Mouse (Mus musculus): ENCODE measurements around the gene Apopt1. TPM values are rescaled to one million over a fixed set of nuclear protein-coding genes. Genes with fewer than 3 reads are reported as not detected.

Apopt1 gene
- polyA plus RNA-seq, 1 experiment from 2014 or later, result 53.0 TPM

DNA sequence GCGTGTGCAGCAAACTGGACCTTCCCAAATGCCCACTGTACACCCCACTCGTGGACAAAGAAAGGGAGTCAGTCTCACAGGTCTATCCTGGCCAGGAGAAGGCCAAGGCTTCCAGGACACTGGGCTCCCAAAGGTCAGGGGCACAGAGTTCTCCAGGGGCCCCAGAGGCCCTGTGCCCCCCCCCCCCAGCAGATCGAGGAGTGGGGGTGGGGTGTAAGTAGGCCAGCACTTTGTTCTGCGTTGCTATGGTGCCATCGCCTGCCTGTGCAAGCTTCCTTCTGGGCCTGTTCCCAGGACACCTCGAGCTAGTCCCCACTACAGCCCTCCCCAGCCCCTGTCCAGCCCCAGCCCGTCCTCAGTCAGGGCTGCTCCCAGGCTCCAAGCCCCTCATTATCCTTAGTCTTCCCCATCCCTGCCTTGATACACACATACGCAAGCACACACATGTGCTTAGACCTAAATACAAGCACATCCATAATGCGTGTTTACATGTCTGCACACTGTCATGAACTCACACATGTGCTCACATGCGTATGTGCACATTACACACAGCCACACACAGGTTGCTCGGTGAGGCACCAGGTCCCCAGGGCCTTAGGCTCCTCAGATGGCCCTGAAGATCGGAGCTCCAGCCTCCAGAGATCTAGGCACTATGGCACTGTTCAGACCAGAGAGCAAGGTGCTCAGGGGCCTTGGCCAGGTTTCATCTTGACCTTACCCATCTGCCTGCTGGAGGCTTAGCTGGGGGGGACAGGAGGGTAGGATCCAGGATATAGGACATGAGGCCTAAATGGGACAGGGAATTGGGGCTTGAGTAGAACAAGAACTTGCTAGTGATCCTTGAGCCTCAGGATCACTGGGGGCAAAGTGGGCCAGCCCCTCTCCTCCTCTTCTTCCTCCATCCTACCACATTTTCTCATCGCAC lies 17.9 kb upstream of the Apopt1 start:
- Histone ChIP-seq H3K4me2 (replicated peaks) (no peak overlapping the region), H3K27ac (peak overlapping the region; percentile 72; the same call in 1 of the 2 replicates), H3K9ac (no peak overlapping the region), H3K4me1 (peaks cover 47% of the 10 kb centered on the region), H3K9me3 (no peaks in the 10 kb centered on the region), H3K4me3 (no peak overlapping the region), H3K36me3 (no peaks in the 10 kb centered on the region), H3K27me3 (no peaks in the 10 kb centered on the region)
- 51% methylated on average over 13 of the region's 13 CpGs for WGBS
- ATAC-seq (ENCODE audit: insufficient number of reproducible peaks, insufficient read depth, low FRiP score, low TSS enrichment), result no peak

GRCm38 (mm10) chr12:111696239-111696638 lies 16.8 kb upstream of the Apopt1 start:
- H3K4me1 ChIP-seq, result peaks cover 46% of the 10 kb centered on the region
- no peaks in the 10 kb centered on the region for H3K36me3 ChIP-seq
- H3K27ac ChIP-seq, result no peak overlapping the region

DNA sequence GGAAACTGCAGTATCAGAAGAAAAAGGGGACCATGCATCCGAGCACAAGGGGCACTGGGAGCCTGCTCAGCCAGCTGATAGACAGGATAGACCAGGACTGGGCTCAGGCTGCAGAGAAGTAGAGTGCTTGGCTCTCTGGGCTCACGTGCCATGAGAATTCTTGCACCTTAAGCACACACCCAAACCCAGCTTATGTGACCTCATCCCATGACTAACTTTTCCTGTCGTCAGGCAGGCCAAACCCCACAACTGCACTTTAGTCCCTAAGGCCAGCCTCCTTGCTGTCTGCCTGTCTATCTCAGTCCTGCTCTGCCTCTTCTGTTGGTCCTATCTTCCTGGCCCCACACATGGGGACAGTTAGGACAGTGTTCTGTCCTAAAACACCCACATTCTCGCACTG lies 15.4 kb upstream of the Apopt1 start:
- Histone ChIP-seq H3K27me3 (no peaks in the 10 kb centered on the region), H3K4me1 (peaks cover 35% of the 10 kb centered on the region), H3K27ac (no peak overlapping the region), H3K9me3 (no peaks in the 10 kb centered on the region), H3K36me3 (no peaks in the 10 kb centered on the region), H3K4me3 (no peak overlapping the region), H3K4me2 (replicated peaks) (no peak overlapping the region), H3K9ac (no peak overlapping the region)
- no peak for ATAC-seq (ENCODE audit: insufficient number of reproducible peaks, insufficient read depth, low FRiP score, low TSS enrichment)
- WGBS, result 54% methylated on average over 4 of the region's 4 CpGs

More at GRCm38 (mm10) chr12:111696239-111696638, 16.8 kb upstream of the Apopt1 start:
- Histone ChIP-seq H3K9ac (no peak overlapping the region), H3K4me2 (replicated peaks) (no peak overlapping the region), H3K4me3 (no peak overlapping the region), H3K27me3 (no peaks in the 10 kb centered on the region), H3K9me3 (no peaks in the 10 kb centered on the region)
- ATAC-seq (ENCODE audit: insufficient number of reproducible peaks, insufficient read depth, low FRiP score, low TSS enrichment), result no peak
- 28% methylated on average over 6 of the region's 6 CpGs for WGBS

DNA sequence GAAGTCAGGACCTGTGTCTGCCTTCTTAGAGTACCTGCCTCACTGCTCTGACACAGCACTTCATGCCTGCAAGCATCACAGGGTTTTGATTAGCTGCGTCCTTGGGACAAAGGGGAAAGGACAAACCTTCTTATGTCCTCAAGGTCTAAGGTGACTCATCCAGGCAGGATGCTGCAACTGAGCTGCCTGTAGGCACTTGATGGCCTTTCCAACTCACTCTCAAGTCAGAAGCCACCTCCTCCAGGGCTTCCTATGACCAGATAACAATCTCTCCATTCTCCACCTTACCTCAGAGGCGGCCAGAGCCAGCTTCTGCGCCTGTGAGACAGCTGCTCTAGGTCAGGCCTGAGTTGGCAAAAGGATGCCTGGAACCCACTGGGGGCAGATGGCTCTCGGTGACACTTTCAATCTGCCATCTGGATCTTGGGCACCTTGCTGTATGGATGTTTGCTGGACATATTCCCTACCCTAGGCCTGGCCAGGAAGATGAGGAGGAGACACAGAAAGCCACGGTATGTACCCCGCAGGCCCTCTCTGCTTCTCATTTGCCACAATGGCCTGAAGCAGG lies 14.6 kb upstream of the Apopt1 start:
- peaks cover 28% of the 10 kb centered on the region for H3K4me1 ChIP-seq
- H3K27ac ChIP-seq, result no peak overlapping the region
- H3K4me3 ChIP-seq, result no peak overlapping the region
- WGBS, result 71% methylated on average over 6 of the region's 6 CpGs
- H3K9ac ChIP-seq, result no peak overlapping the region
- no peak for ATAC-seq (ENCODE audit: insufficient number of reproducible peaks, insufficient read depth, low FRiP score, low TSS enrichment)
- H3K4me2 ChIP-seq (replicated peaks), result no peak overlapping the region
- no peaks in the 10 kb centered on the region for H3K27me3 ChIP-seq
- H3K36me3 ChIP-seq, result no peaks in the 10 kb centered on the region
- H3K9me3 ChIP-seq, result no peaks in the 10 kb centered on the region

- Histone ChIP-seq H3K27ac (no peak overlapping the region), H3K9me3 (no peaks in the 10 kb centered on the region), H3K36me3 (no peaks in the 10 kb centered on the region), H3K4me1 (peaks cover 20% of the 10 kb centered on the region), H3K4me3 (no peak overlapping the region), H3K4me2 (replicated peaks) (no peak overlapping the region), H3K27me3 (no peaks in the 10 kb centered on the region), H3K9ac (peak overlapping the region; percentile 20; the same call in 1 of the 2 replicates)
- ATAC-seq (ENCODE audit: insufficient number of reproducible peaks, insufficient read depth, low FRiP score, low TSS enrichment), result no peak
- WGBS, result 78% methylated on average over 4 of the region's 4 CpGs
These were observed 13.5 kb upstream of the Apopt1 start for GRCm38 (mm10) chr12:111699542-111699941.

- 55% methylated on average over 9 of the region's 9 CpGs for WGBS
- Histone ChIP-seq H3K27ac (no peak overlapping the region), H3K4me2 (replicated peaks) (no peak overlapping the region), H3K4me3 (no peak overlapping the region), H3K9ac (no peak overlapping the region), H3K27me3 (no peaks in the 10 kb centered on the region), H3K9me3 (no peaks in the 10 kb centered on the region), H3K36me3 (no peaks in the 10 kb centered on the region), H3K4me1 (peaks cover 17% of the 10 kb centered on the region)
- ATAC-seq (ENCODE audit: insufficient number of reproducible peaks, insufficient read depth, low FRiP score, low TSS enrichment), result no peak
These were observed 12.1 kb upstream of the Apopt1 start for GRCm38 (mm10) chr12:111700920-111701458.

- Histone ChIP-seq H3K4me1 (peaks cover 15% of the 10 kb centered on the region), H3K27ac (no peak overlapping the region), H3K36me3 (peaks cover 8% of the 10 kb centered on the region; the same call in 1 of the 2 replicates), H3K9me3 (no peaks in the 10 kb centered on the region), H3K4me2 (replicated peaks) (no peak overlapping the region), H3K9ac (no peak overlapping the region), H3K27me3 (no peaks in the 10 kb centered on the region), H3K4me3 (no peak overlapping the region)
- ATAC-seq (ENCODE audit: insufficient number of reproducible peaks, insufficient read depth, low FRiP score, low TSS enrichment), result no peak
- 76% methylated on average over 3 of the region's 3 CpGs for WGBS
These were observed 9.8 kb upstream of the Apopt1 start for GRCm38 (mm10) chr12:111703301-111703700.

DNA sequence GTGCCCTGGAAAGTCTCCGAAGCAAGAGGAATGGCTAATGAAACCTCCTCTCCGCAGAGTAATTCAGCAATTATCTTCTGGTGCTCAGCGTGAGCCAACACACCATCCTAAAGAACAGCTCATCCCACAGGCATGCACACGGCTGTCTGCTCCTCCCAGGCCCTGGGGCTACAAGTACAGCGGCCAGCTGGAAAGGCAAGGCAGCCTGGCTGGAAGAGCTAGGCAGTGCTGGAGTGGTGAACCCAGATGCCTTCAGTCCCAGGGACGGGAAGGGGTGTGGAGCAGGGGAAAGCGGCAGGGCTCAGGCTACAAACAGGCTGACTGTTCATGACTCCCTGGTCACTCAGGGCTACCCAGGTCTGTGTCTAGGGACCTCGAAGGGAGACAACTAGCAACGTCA lies 8.5 kb upstream of the Apopt1 start:
- H3K36me3 ChIP-seq, result peaks cover 20% of the 10 kb centered on the region
- 32% methylated on average over 9 of the region's 9 CpGs for WGBS
- peak overlapping the region; percentile 20; the same call in 1 of the 2 replicates for H3K9ac ChIP-seq
- no peaks in the 10 kb centered on the region for H3K27me3 ChIP-seq
- no peak overlapping the region; the same call in 1 of the 2 replicates for H3K27ac ChIP-seq
- no peak overlapping the region for H3K4me3 ChIP-seq
- H3K4me1 ChIP-seq, result peaks cover 15% of the 10 kb centered on the region
- no peak overlapping the region for H3K4me2 ChIP-seq (replicated peaks)
- no peaks in the 10 kb centered on the region for H3K9me3 ChIP-seq
- ATAC-seq (ENCODE audit: insufficient number of reproducible peaks, insufficient read depth, low FRiP score, low TSS enrichment), result no peak; the same call in 1 of the 2 replicates

DNA sequence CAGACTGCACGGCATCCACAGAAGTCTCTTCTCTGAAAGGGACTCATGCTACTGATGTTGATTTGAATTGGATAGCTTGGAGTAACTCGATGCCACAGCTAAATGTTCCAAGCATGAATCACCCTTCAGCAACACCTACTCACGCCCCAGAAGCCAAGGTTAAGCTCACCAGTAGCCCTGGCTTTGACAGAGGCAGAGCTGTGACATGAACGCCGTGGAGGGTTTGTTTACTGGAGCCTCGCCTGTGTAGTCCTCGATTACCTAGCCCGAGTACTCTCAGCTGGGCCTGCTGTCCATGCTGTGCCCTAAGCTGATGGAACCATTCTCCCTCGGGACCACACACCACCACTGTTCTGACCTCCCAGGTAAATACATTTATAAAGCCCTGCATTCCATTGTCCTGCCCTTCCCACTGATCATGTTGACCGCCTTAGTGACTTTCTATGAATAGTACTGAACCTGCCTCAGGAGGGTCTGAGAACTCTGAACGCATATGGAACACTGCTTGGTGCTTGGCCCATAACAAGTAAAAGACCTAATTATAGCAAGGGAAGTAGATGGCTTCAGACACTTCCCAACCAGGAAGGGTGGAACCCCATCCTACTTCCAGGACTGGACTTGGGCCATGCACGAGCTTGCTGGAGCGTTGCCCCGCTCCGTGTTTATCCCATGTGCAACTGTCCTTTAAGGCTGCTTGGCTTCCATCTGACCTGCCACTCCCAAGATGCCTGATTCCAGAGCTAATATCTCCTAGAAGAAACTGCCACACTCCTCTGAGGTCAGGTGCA lies 7.7 kb upstream of the Apopt1 start:
- Histone ChIP-seq H3K27me3 (no peaks in the 10 kb centered on the region), H3K9ac (peak overlapping the region; percentile 20; the same call in 1 of the 2 replicates), H3K4me2 (replicated peaks) (no peak overlapping the region), H3K4me3 (no peak overlapping the region), H3K4me1 (peaks cover 15% of the 10 kb centered on the region), H3K9me3 (no peaks in the 10 kb centered on the region), H3K36me3 (peaks cover 28% of the 10 kb centered on the region), H3K27ac (no peak overlapping the region; the same call in 1 of the 2 replicates)
- ATAC-seq (ENCODE audit: insufficient number of reproducible peaks, insufficient read depth, low FRiP score, low TSS enrichment), result no peak
- WGBS, result 69% methylated on average over 15 of the region's 15 CpGs

- H3K4me3 ChIP-seq, result no peak overlapping the region
- peaks cover 36% of the 10 kb centered on the region for H3K36me3 ChIP-seq
- ATAC-seq (ENCODE audit: insufficient number of reproducible peaks, insufficient read depth, low FRiP score, low TSS enrichment), result no peak
- H3K27ac ChIP-seq, result no peak overlapping the region
- H3K4me1 ChIP-seq, result peaks cover 24% of the 10 kb centered on the region
- H3K4me2 ChIP-seq (replicated peaks), result no peak overlapping the region
- no peak overlapping the region for H3K9ac ChIP-seq
- no peaks in the 10 kb centered on the region for H3K27me3 ChIP-seq
- no peaks in the 10 kb centered on the region for H3K9me3 ChIP-seq
- 88% methylated on average over 4 of the region's 4 CpGs for WGBS
These were observed 4.9 kb upstream of the Apopt1 start for GRCm38 (mm10) chr12:111708181-111708580.

DNA sequence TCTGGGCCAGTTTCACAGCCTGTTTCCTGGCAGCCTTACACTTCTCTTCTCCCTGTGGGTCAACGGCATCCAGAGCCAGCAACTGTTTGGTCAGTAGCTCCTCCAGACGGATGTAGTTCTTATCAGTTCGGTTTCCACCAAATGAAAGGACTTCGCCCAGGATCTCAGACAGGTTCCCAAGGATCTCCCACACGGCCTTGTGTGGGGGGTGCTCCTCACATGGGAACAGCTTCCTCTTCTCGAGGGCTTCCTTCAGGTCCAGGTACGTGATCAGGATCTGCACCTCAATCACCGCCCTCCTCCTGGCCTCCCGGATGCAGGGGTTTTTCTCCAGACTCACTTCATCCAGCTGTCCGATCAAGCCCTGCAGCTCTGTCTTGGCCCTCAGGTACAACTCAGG lies 3.0 kb upstream of the Apopt1 start:
- WGBS, result 92% methylated on average over 10 of the region's 10 CpGs

More for the DNA sequence above, 3.0 kb upstream of the Apopt1 start:
- H3K9ac ChIP-seq, result no peak overlapping the region
- no peak overlapping the region for H3K4me3 ChIP-seq
- no peak overlapping the region for H3K4me2 ChIP-seq (replicated peaks)
- H3K4me1 ChIP-seq, result peaks cover 23% of the 10 kb centered on the region
- ATAC-seq (ENCODE audit: insufficient number of reproducible peaks, insufficient read depth, low FRiP score, low TSS enrichment), result no peak
- no peak overlapping the region for H3K27ac ChIP-seq
- no peaks in the 10 kb centered on the region for H3K9me3 ChIP-seq
- H3K36me3 ChIP-seq, result peaks cover 36% of the 10 kb centered on the region
- H3K27me3 ChIP-seq, result no peaks in the 10 kb centered on the region
